Mouse (Mus musculus) spleen, adult 2 months (tissue): Measurements from ENCODE around the gene Cmtm3. TPM values are rescaled to one million over a fixed set of nuclear protein-coding genes. Genes with fewer than 3 reads are reported as not detected.

Source experiments
- DNase-seq, 2 experiments: peaks; one replicate each; pipeline versions ENCODE4 v3.0.0 to v3.0.0-alpha.2; 2012 to 2021; ENCODE audit warnings: low spot score in 2 of 2, low read depth in 1 of 2
- H3K27ac ChIP-seq: fragments of 200-500 bp; 2 replicates; pipeline ENCODE4 v1.5.1; 2012; ENCODE audit warnings: low read length, inconsistent platforms; ENCODE audit not compliant: insufficient read depth
- H3K27me3 ChIP-seq: fragments of 200-500 bp; 2 replicates; pipeline ENCODE4 v1.6.1; 2012; ENCODE audit warnings: mild to moderate bottlenecking, moderate library complexity, low read length, inconsistent platforms; ENCODE audit not compliant: control insufficient read depth, insufficient read depth
- H3K36me3 ChIP-seq: fragments of 200-500 bp; 2 replicates; pipeline ENCODE4 v1.6.1; 2012; ENCODE audit warnings: mild to moderate bottlenecking, low read length, inconsistent platforms; ENCODE audit not compliant: control insufficient read depth, insufficient read depth
- H3K4me1 ChIP-seq: fragments of 200-500 bp; 2 replicates; pipeline ENCODE4 v1.6.1; 2011; ENCODE audit warnings: inconsistent platforms; ENCODE audit not compliant: control insufficient read depth, insufficient read depth, insufficient read length
- H3K4me3 ChIP-seq: fragments of 200-500 bp; 2 replicates; pipeline ENCODE4 v1.5.1; 2011; ENCODE audit warnings: mild to moderate bottlenecking, inconsistent platforms; ENCODE audit not compliant: insufficient read depth, insufficient read length; ENCODE audit errors: extremely low read depth
- CTCF ChIP-seq: fragments of 200-500 bp; IDR thresholded peaks from 2 replicates; pipeline ENCODE4 v1.5.1; 2011; ENCODE audit warnings: mild to moderate bottlenecking, inconsistent platforms; ENCODE audit not compliant: insufficient read depth, insufficient read length, insufficient replicate concordance; ENCODE audit errors: extremely low read depth
- POLR2A ChIP-seq: fragments of 200-500 bp; IDR thresholded peaks from 2 replicates; pipeline ENCODE4 v1.6.1; 2011; ENCODE audit warnings: low read depth, low read length, inconsistent platforms
- WGBS: fragments of 180-500 bp; shearing (Covaris S2); methylation state at CpG from one replicate; pipeline ENCODE4 v1.1.7; 2018; 5-methylcytosine and 5-hydroxymethylcytosine counted together
- polyA plus RNA-seq: library from polyadenylated mRNA; depleted of rRNA; stranded (reverse); fragments of >200 nt; gene quantifications from 2 replicates; pipeline ENCODE4 v1.2.3, GENCODE M21; 2012

Gene Cmtm3
- polyA plus RNA-seq, 1 experiment: 96.3 TPM

DNA sequence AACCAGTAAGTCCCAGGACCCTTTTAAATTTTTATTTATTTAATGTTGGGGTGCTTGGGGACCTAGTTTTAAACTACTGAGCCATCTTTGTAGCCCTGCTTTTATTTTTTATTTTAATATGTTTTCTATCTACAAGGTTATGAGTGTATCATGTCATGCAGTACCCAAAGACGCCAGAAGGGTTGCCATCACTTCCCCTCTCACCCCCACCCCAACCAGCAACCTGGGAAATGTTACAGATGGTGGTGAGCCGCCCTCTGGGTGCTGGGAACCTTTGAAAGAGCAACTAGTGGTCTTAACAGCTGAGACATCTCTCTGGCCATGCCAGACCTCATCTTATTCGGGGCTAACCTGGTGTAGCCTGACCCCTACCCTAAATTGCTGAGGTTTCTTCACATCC, 1.3 kb upstream of the Cmtm3 start:
- no peaks in the 10 kb centered on the region for H3K4me1 ChIP-seq
- no peak for TF ChIP-seq CTCF
- TF ChIP-seq POLR2A: no peak
- no peaks in the 10 kb centered on the region for H3K27me3 ChIP-seq
- no peaks in the 10 kb centered on the region for H3K36me3 ChIP-seq
- no peak overlapping the region for H3K27ac ChIP-seq
- 57% methylated on average over 3 of the region's 3 CpGs for WGBS
- DNase-seq: no peak
- no peak overlapping the region for H3K4me3 ChIP-seq

DNA sequence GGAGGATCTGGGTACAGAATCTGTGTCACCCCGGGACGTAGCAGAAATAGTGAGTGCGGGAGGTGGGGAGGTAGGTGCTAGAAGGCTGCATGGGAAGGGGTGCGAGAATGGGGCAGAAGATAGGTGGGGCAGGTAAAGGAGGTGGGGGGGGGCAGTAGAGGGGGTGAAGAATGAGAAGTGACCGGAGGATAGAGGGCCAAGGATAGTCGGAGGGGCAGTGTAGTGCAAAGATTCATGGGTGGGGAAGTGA, 698 bp downstream of the Cmtm3 start:
- no peak for DNase-seq
- Histone ChIP-seq H3K4me3 (peak overlapping the region; percentile 74; the same call in 1 of the 2 replicates), H3K27ac (peak overlapping the region; percentile 54; the same call in 1 of the 2 replicates), H3K27me3 (no peaks in the 10 kb centered on the region), H3K4me1 (no peaks in the 10 kb centered on the region), H3K36me3 (no peaks in the 10 kb centered on the region)
- TF ChIP-seq CTCF (no peak), POLR2A (no peak)
- WGBS: 4% methylated on average over 6 of the region's 6 CpGs

DNA sequence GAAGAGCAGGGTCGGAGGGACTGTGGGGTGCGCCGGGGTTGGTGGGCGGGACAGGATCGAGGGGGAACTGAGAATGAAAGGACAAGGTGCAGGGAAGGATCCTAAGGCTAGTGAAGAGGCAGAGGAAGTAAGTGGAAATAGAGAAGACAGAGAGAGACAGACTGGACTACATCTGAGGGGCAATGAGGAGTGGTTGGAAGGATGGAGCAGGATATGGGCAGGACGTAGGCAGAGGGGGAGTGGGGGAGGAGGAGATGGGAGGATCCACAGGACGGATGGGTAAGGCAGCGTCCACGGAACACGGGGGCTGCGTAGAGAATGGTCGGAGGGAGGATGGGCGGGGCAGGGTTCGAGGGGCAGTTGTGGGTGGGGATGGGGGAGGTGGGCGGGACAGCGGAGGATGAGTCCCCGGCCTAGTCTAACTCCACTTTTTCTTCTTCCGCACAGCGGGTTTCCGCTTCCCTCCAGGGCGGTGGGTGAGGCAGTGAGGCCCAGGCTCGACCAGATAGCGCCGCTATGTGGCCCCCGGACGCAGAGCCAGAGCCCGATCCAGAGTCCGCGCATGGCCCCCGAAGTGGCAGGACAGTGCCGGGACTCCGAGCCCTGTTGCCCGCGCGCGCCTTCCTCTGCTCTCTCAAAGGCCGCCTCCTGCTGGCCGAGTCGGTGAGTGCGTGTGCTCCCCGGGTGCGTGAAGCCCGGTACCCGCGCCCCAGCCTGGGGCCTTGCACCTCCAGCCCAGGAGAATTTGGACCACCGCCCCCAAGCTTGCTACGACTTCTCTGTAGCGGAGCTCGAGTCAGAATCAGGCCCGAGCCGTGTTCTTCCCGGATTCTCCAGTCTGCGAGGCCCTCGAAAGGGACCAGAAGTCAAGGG, 1.3 kb downstream of the Cmtm3 start:
- no peaks in the 10 kb centered on the region for H3K36me3 ChIP-seq
- peak overlapping the region; percentile 64 for H3K27ac ChIP-seq
- DNase-seq: peak; percentile 52 to 75
- H3K4me1 ChIP-seq: no peaks in the 10 kb centered on the region
- TF ChIP-seq CTCF: peak; percentile 34; the same call in 1 of the 2 replicates
- no peak; the same call in 1 of the 2 replicates for TF ChIP-seq POLR2A
- peak overlapping the region; percentile 74 for H3K4me3 ChIP-seq
- H3K27me3 ChIP-seq: no peaks in the 10 kb centered on the region
- 1% methylated on average over 50 of the region's 54 CpGs for WGBS

DNA sequence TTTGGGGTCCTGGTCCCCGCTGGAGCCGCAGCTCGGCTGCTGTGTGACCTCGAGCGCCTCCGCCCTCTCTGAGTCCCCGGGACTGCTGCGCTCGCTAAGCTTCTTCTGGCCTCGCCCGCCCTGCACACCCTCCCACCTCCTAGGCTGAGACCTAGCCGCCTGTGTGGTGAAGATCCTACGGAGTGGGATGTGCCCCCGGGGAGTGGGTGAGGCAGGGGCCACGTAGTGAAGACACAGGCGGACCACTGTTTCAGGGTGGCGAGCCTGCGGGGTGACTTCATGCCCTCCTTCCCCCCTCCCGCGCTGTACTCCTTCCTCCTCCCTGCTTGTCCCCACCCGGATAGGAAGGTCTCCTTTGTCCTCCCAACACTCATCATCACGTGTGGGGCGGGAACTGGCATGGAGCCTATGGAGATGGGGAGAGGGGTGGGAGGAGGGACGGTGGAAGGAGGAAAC, 1.9 kb downstream of the Cmtm3 start:
- Histone ChIP-seq H3K27ac (peak overlapping the region; percentile 64), H3K4me3 (peak overlapping the region; percentile 74), H3K4me1 (no peaks in the 10 kb centered on the region), H3K36me3 (no peaks in the 10 kb centered on the region), H3K27me3 (no peaks in the 10 kb centered on the region)
- no peak for DNase-seq
- 7% methylated on average over 24 of the region's 24 CpGs for WGBS
- TF ChIP-seq POLR2A: no peak
- TF ChIP-seq CTCF: no peak

DNA sequence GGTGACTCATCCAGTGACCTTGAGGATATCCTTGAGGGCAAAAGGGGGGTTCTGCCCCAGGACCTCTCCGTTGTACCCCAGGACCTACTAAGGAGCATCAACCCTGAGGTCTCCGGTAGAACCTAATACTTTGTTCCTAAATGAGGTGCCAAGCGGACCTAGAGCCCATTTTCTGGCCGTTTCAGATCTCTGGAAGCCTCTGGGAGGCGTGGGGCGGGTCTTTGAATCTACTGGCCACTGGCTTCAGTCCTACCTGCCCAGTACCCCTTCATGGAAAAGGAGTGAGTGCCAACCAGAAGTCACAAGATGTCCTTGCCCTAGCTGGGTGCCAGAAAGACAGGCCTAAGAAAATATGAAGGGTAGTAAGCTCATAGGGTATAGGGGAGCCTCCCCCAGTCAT, 2.5 kb downstream of the Cmtm3 start:
- peak overlapping the region; percentile 10; the same call in 1 of the 2 replicates for H3K27ac ChIP-seq

DNA sequence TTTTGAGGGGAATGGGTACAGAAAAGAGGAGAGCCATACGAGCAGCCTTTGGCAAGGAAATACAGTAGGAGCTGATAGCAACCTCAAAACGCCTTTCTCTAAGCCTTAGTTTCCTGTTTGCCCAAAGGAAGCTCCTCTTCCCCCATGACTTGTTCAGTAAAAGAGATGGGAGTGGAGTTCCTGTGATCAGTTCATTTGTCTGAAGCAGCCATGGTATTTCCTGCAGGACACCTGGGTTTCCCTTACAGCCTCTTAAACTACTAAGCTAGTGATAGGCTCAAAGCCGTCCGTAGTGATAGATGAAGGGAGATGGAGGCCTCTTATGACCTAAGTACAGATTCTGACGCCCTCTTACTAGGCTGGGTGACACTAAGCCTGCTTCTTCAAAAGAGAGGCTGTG, 3.2 kb downstream of the Cmtm3 start:
- WGBS: 77% methylated on average over 5 of the region's 5 CpGs
- TF ChIP-seq CTCF (no peak), POLR2A (no peak)
- Histone ChIP-seq H3K4me3 (no peak overlapping the region), H3K4me1 (no peaks in the 10 kb centered on the region), H3K27ac (no peak overlapping the region), H3K27me3 (no peaks in the 10 kb centered on the region), H3K36me3 (peaks cover 4% of the 10 kb centered on the region; the same call in 1 of the 2 replicates)
- DNase-seq: no peak

More for the DNA sequence above, 2.5 kb downstream of the Cmtm3 start:
- DNase-seq: no peak
- Histone ChIP-seq H3K4me3 (no peak overlapping the region), H3K36me3 (peaks cover 3% of the 10 kb centered on the region; the same call in 1 of the 2 replicates), H3K4me1 (no peaks in the 10 kb centered on the region), H3K27me3 (no peaks in the 10 kb centered on the region)
- WGBS: 84% methylated on average over 6 of the region's 6 CpGs
- no peak for TF ChIP-seq CTCF
- no peak for TF ChIP-seq POLR2A

DNA sequence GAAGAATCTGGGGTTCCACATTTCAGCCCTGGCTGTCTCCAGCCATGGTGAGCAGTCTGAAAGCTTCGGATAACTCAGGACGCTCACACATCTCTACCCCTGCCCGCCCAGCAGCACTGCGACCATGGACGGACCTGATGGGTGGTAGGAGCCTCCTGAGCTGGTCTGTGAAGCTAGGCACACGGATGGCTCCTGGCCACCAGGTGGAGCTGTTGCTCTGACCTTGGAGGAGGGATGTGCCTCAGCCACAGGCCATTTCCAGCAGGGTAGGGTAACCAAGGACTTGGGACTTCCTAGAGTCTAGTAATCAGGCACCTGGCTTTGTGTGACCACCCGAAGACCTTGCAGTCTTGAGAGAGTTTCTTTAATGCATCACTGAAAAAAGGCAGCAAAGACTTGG, 4.7 kb downstream of the Cmtm3 start:
- H3K4me1 ChIP-seq: no peaks in the 10 kb centered on the region
- peaks cover 4% of the 10 kb centered on the region; the same call in 1 of the 2 replicates for H3K36me3 ChIP-seq
- DNase-seq: peak; percentile 53 to 82
- no peaks in the 10 kb centered on the region for H3K27me3 ChIP-seq
- H3K4me3 ChIP-seq: no peak overlapping the region
- TF ChIP-seq POLR2A (no peak), CTCF (peak; percentile 95)
- WGBS: 26% methylated on average over 7 of the region's 7 CpGs
- no peak overlapping the region for H3K27ac ChIP-seq
